Mouse (Mus musculus) urinary bladder, postnatal 25 days (tissue): ENCODE results near the gene Rbak.
"Not testable (repeated sequence)": the region's sequence is repeated elsewhere in the genome, so short reads cannot be mapped to it uniquely, and the experiment has no call there.

Source experiments
- DNase-seq: peaks from one replicate; pipeline ENCODE4 v3.0.0; 2022; ENCODE audit warnings: low spot score

Gene Rbak

DNA sequence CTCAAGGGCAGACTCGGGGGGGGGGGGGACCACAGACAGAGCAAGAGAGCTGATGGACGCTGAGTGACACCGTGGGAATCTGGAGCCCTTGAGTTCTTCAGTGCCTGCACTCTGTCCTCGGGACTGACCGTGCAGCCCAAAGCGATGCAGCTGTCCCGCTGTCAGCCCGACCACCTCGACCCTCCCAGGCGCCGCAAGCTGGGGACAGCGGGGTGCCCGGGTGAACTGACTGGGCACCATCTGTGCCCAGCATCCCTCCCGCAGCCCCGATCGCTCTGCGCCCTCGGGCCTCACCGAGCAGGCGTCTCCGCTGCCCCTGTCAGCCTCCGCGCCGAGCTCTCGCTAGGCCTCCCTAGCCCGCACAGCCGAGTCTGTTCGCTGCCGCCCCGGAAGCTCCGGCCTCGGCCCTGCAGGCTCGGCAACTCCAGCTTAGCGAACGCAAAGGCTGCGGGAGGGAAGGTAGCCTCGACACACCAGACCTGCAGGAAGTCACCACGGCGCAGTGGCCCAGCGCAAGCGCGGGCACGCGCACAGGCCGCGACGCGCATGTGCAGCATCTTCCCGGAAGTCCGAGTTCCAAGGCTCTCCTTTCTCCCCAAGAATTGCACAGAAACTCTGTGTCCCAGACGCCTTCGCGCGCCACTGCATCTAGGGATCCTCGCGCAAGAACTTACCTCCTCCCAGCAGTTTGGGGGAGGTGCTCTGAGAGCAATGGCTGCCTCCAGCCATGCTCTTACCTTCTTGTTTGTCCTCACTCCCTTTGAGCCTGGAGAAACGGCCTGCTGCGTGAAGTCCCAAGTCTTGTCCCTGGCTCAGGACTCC is at the start of gene Rbak, which contains the start of gene Spdye4b:
TSS of gene Rbak (minus strand) at position 521 of the 822 bp plus-strand sequence.
TSS of gene Spdye4b (plus strand) at position 763 of the 822 bp plus-strand sequence.
- peak; percentile 84 for DNase-seq

DNA sequence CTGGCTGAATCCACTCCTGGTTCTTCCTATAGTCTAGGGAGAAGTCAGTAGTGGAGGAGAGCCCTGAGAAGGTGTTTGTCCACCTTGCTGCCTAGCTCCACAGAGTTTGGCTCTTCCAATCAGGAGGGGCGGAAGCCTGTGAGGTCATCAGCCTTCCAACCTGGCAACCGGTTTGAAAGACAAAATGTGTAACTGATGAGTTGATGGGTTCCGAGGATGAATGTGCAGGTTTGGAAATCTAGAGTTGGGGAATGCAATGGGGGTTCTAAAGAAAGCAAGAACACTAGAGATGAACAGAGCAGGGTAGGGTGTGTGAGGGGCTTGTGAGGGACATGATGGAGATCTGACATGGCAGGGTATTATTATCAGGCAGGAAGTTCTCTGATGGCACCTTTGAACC is 46.2 kb upstream of the Rbak start, which contains the start of gene Spdye4a:
TSS of gene Spdye4a (minus strand) at position 101 of the 400 bp plus-strand sequence.
- DNase-seq, result no peak

DNA sequence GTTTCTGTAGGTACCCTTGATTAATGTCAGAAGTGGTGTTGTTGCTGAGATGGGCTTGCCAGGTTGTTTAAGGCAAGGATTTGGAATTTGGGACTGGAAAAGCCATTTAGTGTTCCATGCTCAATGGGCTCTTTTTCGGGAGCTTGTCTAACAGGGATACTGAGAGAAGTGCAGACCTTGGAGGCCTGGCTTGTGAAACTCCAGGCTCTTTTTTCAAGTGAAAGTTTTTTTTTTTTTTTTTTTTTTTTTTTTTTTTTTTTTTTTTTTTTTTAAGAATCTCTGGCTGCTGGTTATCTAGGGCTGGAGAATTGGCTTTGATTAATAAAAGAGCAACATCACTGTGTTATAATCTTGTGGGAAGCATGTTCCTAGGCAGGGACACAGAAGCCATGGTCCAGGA is 41.7 kb upstream of the Rbak start:
- no peak for DNase-seq

DNA sequence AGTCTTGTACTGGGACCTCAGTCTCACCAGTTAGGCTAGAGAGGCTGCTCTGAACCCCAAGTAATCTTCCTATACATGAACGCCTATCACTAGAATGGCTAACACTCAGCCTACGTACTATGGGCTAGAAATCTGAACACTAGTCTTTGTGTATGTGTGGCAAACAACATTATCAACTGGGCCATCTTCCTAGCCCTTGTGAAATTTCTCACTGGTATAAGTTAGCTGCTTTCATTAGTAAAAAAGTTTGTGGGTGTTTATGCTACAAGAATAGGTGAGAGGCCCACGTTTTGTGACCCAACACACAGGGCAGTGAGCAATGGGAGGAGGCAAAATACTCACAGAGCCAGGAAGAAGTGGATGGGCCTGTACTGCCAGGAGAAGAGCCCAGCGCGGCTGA is 40.4 kb upstream of the Rbak start:
- no peak for DNase-seq

DNA sequence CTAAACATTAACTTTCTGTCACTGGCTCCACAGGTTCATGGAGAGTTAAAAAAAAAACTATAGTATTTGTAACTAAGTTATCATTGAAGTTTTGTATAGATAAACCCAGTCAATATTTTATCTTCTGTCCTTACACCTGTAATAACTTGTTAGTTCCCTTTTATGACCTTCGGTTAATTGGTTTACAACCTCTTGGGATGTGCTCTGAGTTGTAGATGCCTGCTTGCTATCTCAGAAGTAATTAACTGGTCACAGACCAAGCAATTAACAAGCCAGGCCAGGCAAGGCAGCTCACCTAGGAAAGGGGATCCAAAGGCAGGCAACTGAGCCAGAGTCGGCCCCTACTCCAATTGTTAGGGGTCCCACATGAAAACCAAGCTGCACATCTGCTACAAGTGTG is 33.3 kb upstream of the Rbak start:
- no peak for DNase-seq

DNA sequence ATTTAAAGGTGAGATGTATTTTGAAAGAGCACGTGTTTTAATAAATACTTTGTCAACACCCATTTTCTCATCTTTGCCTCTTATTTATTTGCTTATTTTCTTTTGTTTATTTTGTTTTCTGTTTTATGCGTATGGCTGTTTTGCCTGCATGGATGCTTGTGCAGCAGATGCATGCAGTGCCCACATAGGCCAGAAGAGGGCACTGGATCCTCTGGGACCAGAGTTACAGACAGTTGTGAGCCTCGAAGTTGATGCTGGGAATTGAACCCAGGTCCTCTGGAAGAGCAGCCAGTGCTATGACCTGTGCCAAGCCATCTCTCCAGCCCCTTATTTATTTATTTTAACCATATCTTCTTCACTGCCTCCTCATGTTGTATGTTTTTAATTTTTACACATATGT is 24.4 kb upstream of the Rbak start:
- no peak for DNase-seq

DNA sequence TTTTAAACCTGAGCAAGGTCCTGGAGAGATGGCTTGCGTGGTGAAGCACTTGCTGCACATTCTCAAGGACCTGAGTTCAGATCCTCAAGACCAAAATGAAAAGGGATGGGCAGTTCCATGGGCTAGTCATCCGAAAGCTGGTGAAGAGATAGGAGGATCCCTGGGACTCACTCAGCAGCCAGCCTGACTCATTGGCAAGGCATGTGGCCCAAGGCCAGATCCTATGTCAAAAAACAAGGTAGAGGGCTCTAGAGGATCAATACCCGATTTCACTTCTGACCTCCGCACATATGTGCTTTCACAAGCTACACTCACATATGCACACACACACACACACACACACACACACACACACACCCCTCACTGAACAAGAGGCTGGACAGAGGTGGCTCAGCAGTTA is 15.9 kb upstream of the Rbak start:
- no peak for DNase-seq

DNA sequence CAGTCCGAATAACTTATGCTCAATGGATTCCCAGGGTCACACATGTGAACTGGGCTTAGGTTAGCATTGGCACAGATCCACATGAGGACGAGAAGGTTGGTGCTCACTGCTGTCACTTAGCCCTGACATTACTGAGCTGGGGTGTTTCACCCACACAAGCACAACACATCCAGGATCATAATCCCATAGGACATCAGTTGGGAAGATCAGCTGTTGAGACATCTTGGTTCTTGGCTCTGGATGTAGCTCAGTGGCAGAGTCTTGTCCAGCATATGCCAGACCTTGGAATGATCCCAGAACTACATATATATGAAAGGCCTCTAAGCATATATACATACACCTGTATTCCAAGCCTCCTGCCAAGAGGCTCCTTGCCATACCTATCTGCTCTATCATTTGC is 14.6 kb upstream of the Rbak start:
- no peak for DNase-seq

DNA sequence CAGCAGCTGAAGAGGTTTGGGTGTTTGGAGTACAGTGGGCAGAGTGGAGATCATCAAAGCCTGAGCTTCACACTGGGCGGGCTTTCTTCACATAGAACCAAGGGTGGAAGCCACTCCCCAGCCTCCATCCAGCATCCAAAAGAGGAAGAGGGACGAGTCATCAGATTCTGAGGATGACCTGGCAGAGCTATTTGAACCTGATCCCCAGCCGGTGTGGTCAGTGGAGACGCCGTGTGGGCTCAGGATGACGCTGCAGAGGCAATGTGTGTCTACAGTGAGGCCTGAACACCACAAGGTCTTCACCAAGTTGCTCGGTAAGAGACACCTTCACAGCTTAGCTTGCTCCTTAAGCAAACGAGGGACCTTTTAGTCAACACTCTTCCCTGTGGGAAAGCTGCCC is 14.2 kb upstream of the Rbak start:
- not testable (repeated sequence) for DNase-seq

DNA sequence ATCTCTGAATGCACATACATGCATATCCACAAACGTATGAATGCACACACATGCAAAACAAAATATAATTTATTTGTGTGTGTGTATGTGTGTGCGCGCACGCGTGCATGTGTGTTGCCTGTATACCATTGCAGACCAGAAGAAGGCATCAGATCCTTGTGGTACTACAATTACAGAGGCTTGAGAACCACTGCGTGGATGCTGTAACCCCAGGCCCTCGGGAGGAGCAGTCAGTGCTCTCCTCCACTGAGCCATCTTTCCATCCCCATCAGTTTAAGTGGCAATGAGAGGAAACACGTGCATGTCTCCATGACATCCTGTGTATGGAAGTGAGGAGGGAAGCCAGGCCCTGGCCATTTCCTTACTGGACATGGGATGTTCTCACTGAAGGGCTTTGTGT is 12.2 kb upstream of the Rbak start:
- DNase-seq, result no peak

DNA sequence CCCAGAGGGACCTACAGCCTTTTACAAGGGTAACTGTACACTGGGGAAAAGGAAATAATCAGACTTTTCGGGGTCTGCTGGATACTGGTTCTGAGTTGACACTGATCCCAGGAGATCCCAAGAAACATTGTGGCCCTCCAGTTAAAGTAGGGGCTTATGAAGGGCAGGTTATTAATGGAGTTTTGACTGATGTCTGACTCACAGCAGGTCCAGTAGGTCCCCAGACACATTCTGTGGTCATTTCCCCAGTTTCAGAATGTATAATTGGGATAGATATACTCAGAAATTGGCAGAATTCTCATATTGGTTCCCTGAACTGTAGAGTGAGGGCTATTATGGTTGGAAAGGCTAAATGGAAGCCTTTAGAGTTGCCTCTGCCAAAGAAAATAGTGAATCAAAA is 7.4 kb upstream of the Rbak start:
- not testable (repeated sequence) for DNase-seq

DNA sequence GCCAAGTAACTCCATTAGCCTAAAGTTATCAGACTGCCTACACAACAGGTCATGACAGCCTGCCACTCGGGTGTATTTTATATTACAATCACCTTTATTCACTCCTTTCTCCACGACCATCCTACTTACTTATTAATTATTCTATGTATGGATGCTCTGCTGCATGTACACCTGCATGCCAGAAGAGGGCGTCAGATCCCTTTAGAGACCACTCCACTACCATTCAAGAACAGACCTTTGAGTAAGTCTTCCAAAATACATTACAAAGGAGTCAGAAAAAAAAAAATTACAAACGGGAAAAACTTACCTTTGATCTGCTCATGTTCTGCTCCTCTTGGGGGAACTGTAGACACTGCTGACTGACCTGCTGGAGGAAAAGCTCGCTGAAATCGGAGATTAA is 1.4 kb downstream of the Rbak start:
- DNase-seq, result no peak

DNA sequence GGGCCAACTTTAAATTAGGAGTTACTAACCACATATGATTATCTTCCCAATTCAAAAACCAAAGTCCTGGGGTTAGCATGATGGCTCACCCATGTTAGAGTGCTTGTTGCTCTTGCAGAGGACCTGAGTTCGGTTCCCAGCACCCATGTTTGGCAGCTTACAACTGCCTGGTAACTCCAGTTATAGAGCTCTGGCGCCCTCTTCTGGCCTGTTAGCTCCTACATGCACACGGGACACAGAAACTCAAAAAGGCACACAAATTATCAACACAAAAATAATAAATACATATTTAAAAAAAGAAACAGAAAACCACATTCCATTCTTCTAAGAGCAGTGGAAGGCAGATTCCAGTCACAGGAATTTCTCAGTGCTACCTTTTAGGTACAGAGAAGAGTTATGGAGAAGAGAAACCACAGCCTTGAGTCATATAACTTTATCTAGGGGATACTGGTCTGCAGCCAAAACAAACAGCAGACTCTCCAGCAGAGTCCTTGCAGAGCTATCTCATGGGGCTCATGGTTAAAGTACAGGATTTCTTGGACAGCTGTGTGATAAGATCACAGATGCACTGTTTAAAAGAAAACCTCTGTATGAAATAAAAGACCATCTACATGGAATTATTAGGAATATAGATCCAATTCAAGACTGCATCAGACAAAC is 2.9 kb downstream of the Rbak start:
- no peak for DNase-seq

DNA sequence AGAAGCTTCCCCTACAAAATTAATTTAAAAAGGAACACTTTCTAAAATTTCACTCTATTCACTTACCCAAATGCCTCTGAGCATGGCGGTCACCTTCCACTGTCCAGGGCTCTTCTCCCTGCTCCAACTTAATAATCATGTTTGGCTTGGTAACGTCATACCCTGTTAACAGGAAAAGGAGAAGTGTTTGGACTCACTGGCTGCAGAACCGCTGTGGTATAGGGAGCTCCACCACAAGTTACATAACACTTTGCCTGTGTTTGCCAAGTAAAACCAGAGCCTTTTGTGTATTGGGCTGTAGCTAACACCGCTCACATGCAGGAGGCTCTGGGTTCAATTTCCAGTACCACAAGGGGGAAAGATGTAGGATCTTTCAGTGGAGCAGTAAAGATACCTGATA is 4.6 kb downstream of the Rbak start:
- DNase-seq, result no peak

DNA sequence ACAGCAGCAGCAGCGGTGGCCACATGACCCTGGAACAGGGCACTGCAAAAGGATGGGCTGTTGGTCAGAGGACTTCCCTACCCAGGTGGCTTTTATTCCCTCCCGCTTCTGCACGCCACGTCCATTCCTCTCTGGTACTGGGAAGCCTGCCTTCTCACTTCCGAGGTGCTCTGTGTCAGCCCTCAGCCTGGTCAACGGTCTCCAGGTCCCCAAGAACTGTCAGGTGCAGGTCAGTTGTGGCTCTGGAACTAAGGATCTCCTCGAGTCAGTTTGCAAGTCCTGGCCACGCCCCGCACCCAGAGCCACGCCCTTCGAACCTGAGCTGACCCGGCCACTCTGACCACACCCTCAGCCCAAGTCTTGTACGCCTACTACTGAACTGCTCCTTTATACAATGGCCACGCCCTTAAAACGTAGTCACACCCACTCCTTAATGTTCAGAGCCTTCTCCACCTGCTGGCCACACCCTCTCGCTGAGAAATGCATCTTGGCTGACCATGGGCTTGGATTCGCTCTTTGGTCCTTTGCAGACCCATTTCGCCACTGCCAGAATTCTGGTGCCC is 15.0 kb downstream of the Rbak start:
- DNase-seq, result peak; percentile 20

DNA sequence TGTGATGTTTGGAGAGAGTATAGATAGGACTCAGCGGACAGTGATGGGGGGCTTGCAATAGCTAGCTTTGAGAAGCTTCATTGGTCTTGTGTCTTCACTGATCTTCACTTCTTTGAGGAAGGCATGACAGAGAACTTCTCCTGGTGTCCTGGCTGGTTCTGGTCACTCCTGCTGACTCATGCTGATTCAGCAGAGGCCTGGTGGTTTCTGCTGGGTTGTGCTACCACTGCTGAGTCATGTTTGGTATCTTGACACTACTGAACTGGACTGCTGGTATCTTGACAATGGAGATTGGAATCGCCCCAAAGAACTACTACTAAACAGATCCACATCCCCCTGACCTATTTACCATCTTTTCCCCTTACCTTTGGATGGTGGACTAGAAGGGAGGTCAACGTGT is 25.0 kb downstream of the Rbak start:
- no peak for DNase-seq

DNA sequence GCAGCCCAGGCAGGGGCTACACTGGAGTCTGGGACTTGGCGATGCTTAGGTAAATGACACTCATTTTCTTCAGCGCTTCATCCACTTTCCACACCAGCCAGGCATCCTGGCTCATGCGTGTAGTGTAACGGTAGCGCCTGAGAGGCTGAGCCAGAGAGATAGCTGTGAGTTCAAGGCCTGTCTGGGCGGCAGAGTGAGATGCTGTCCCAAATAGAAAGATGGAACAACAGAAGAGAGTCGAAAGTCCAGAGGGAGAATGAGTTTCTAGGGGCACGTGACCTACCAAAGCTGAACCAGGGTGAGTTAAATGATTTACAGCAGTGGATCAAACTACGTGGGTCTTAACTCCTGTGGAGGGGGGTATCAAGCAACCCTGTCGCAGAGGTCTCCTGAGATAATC is 26.8 kb downstream of the Rbak start:
- DNase-seq, result no peak

DNA sequence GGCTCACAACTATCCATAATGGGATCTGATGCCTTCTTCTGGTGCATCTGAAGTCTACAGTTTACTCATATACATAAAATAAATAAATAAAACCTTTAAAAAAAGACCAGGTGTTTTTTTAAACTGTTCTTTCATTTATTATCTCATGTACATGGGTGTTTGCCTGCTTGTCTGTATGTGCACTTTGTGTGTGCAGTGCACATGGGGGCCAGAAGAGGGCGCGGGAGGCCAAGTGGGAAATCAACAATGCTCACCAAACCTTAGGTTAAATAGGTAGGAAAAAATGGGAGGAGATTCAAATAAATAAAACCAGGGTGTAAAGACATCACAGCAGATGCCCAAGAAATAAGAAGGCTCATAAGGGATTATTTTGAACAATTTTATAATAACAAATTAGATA is 30.5 kb downstream of the Rbak start:
- no peak for DNase-seq

DNA sequence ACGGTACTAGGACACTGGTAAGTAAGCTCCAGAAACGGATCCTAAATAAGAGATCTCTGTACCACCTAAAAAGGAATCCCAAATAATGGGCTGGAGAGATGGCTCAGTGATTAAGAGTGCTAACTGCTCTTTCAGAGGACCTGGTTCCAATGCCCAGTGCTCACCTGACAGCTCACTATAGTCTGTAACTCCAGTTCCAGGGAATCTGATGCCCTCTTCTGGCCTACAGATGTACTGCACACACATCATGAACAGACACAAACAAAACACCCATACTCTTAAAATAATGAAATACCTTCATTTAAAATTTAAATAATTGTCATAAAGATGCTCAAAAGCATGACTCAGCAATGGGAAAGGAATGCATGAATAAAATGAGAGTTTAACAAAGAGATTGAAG is 31.0 kb downstream of the Rbak start:
- DNase-seq, result no peak

DNA sequence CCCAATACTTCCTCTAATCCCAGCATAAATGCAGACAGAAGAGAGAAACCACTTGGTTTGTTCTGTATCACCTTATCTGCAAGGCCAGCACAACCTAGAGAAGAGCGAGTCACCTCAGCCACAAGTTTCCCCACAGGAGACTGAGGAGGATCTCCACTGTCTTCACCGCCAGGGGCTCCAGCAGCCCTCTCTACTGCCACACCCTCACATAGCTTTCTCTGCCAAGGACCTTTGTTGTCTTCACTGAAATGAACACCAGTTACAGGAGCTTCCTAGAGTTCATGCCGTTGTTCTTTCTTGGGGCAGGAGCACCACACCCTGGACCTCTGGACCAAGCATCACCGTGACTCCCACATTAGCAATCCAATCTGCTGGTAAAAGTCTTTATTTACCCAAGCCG is 31.9 kb downstream of the Rbak start:
- no peak for DNase-seq

DNA sequence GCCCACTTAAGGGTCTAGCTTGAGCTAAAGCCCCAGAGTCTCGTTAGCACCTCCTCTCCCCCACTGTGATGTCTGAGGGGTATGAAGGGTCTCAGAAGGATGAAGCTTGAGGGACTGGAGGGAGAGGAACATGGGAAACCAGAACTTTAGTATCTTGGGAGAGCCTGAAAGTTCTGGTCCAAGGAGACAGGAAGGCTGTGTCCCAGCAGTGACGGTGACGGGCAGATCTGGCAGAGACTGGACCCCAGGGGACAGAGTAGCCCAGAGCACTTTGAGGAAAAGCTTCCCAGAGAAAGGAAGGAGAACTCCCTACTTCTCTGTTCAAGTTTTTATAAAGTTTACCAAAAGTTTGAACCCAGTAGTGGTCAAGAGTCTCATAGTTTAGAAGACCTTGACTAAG is 33.1 kb downstream of the Rbak start, which contains the start of gene Olfr718-ps1:
TSS of gene Olfr718-ps1 (minus strand) at position 101 of the 400 bp plus-strand sequence.
- DNase-seq, result no peak

DNA sequence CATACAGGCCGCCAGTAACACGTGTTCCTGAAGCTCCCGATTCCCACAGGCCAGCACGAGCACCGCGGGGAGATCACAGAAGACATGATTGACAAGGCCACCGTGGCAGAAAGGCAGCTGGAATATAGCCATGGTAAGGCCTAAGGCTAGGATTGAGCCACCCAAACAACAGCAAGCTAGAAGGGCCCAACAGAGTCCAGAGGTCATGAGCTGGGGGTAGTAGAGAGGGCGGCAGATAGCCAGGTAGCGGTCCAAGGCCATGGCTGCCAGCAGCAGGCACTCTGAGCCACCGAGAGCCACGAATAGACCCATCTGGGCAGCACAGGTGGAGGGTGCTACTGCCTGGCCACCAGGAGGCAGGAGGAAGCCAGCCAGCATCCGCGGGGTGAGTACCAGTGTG is 43.0 kb downstream of the Rbak start:
- DNase-seq, result no peak

DNA sequence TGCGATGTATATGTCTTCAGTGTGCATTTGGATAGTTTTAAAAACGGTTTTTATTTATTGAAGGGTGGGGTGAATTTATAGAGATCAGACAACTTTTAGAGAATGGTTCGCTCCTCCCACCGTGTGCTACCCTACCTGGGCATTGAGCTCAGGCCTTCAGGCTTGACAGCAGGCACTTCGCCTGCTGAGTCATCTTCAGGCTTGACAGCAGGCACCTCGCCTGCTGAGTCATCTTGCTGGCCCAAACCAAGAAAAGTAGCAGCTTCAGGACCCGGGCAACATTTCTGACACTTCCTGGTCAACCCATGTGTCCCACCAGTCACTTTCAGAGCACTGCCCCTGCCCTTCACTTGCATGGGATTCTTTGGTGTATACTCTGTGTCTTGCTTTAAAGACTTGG is 45.5 kb downstream of the Rbak start:
- no peak for DNase-seq
